Mouse (Mus musculus) CH12.LX (cell line): ENCODE data around the gene Fcf1. TPM values are rescaled to one million over a fixed set of nuclear protein-coding genes. Genes with fewer than 3 reads are reported as not detected.

Experiments used
- DNase-seq: peaks from one replicate; pipeline ENCODE4 v3.0.0-alpha.2; 2013; ENCODE audit errors: extremely low read depth
- H3K27ac ChIP-seq: 2 replicates; pipeline ENCODE4 v1.5.1; 2012; ENCODE audit warnings: low read depth, mild to moderate bottlenecking, control low read depth, moderate library complexity; ENCODE audit not compliant: insufficient read depth
- H3K27me3 ChIP-seq: replicated peaks from 2 replicates; pipeline ENCODE3; 2012; ENCODE audit warnings: inconsistent platforms
- H3K36me3 ChIP-seq, 2 experiments: replicated peaks in 1 of 2; 2 replicates each; pipeline versions ENCODE3 to v1.6.1; 2012; ENCODE audit warnings: inconsistent platforms in 1 of 2, low read length in 1 of 2, mild to moderate bottlenecking in 1 of 2, mixed read lengths in 1 of 2, moderate library complexity in 1 of 2; ENCODE audit not compliant: control insufficient read depth in 1 of 2, insufficient read depth in 1 of 2
- H3K4me1 ChIP-seq, 2 experiments: 2 replicates each; pipeline ENCODE4 v1.6.1; 2012; ENCODE audit warnings: inconsistent platforms in 1 of 2, moderate library complexity in 1 of 2; ENCODE audit not compliant: insufficient read depth in 2 of 2, control insufficient read depth in 1 of 2
- H3K4me2 ChIP-seq: 2 replicates; pipeline ENCODE4 v1.6.1; 2012; ENCODE audit warnings: low read depth, mild to moderate bottlenecking, control low read depth; ENCODE audit not compliant: poor library complexity, insufficient read depth, severe bottlenecking
- H3K4me3 ChIP-seq, 3 experiments: fragments of 150-350 bp in 1 of 3; sonication (generic) in 1 of 3; replicated peaks in 1 of 3; 2 replicates each; pipeline versions ENCODE3 to v1.5.1; 2011 to 2012; ENCODE audit warnings: low read depth in 2 of 3, low read length in 2 of 3, mild to moderate bottlenecking in 2 of 3, moderate library complexity in 2 of 3, control low read depth in 1 of 3, improper control_type of control experiment in 1 of 3, inconsistent platforms in 1 of 3, mixed read lengths in 1 of 3; ENCODE audit not compliant: poor library complexity in 1 of 3
- H3K79me2 ChIP-seq: replicated peaks from 2 replicates; pipeline ENCODE4 v1.6.1; 2012; ENCODE audit warnings: mild to moderate bottlenecking, moderate library complexity; ENCODE audit not compliant: control insufficient read depth, poor library complexity, insufficient read depth, severe bottlenecking; ENCODE audit errors: extremely low read depth
- H3K9ac ChIP-seq: 2 replicates; pipeline ENCODE4 v1.6.1; 2012; ENCODE audit warnings: low read depth, mild to moderate bottlenecking, control low read depth, moderate library complexity; ENCODE audit not compliant: insufficient read depth
- H3K9me3 ChIP-seq: replicated peaks from 2 replicates; pipeline ENCODE3; 2012; ENCODE audit warnings: low read length, inconsistent platforms, mixed read lengths
- BHLHE40 ChIP-seq: IDR thresholded peaks from 2 replicates; pipeline ENCODE4 v1.6.1; 2011; ENCODE audit warnings: mild to moderate bottlenecking, low read depth, low read length, improper control_type of control experiment
- CHD2 ChIP-seq: IDR thresholded peaks from 2 replicates; pipeline ENCODE4 v1.6.1; 2011; ENCODE audit warnings: low read length, improper control_type of control experiment
- EP300 ChIP-seq: IDR thresholded peaks from 2 replicates; pipeline ENCODE4 v1.6.1; 2011; ENCODE audit warnings: low read length, improper control_type of control experiment
- ETS1 ChIP-seq: conservative IDR thresholded peaks from 2 replicates; pipeline ENCODE4 v1.6.1; 2012; ENCODE audit warnings: low read depth, mild to moderate bottlenecking, inconsistent platforms, low read length, improper control_type of control experiment, moderate library complexity
- GABPA ChIP-seq: IDR thresholded peaks from 2 replicates; pipeline ENCODE4 v1.6.1; 2012; ENCODE audit warnings: low read depth, low read length, improper control_type of control experiment, inconsistent platforms; ENCODE audit not compliant: insufficient replicate concordance
- IRF4 ChIP-seq: IDR thresholded peaks from 2 replicates; pipeline ENCODE4 v1.6.1; 2014; ENCODE audit warnings: low read depth, mild to moderate bottlenecking, inconsistent platforms, low read length, improper control_type of control experiment
- JUN ChIP-seq: IDR thresholded peaks from 2 replicates; pipeline ENCODE4 v1.6.1; 2011; ENCODE audit warnings: low read depth, mild to moderate bottlenecking, low read length, improper control_type of control experiment, moderate library complexity; ENCODE audit not compliant: insufficient read depth
- JUND ChIP-seq: conservative IDR thresholded peaks from 2 replicates; pipeline ENCODE4 v1.6.1; 2011; ENCODE audit warnings: low read depth, low read length, improper control_type of control experiment
- KAT2A ChIP-seq: IDR thresholded peaks from 2 replicates; pipeline ENCODE4 v1.6.1; 2012; ENCODE audit warnings: low read length, improper control_type of control experiment, inconsistent platforms; ENCODE audit not compliant: insufficient replicate concordance
- MAX ChIP-seq: IDR thresholded peaks from 2 replicates; pipeline ENCODE4 v1.6.1; 2011; ENCODE audit warnings: low read length, improper control_type of control experiment
- MAZ ChIP-seq: IDR thresholded peaks from 2 replicates; pipeline ENCODE4 v1.6.1; 2012; ENCODE audit warnings: low read depth, mild to moderate bottlenecking, inconsistent platforms, low read length, improper control_type of control experiment, moderate library complexity
- MXI1 ChIP-seq: IDR thresholded peaks from 2 replicates; pipeline ENCODE4 v1.6.1; 2011; ENCODE audit warnings: mild to moderate bottlenecking, low read depth, low read length, improper control_type of control experiment
- MYC ChIP-seq: IDR thresholded peaks from 2 replicates; pipeline ENCODE4 v1.6.1; 2011; ENCODE audit warnings: low read depth, mild to moderate bottlenecking, improper control_type of control experiment, low read length
- NELFE ChIP-seq: IDR thresholded peaks from 2 replicates; pipeline ENCODE4 v1.6.1; 2011; ENCODE audit warnings: low read depth, low read length, improper control_type of control experiment
- NRF1 ChIP-seq: IDR thresholded peaks from 2 replicates; pipeline ENCODE4 v1.6.1; 2014; ENCODE audit warnings: low read depth, mild to moderate bottlenecking, inconsistent platforms, low read length, improper control_type of control experiment, moderate library complexity
- POLR2A ChIP-seq: IDR thresholded peaks from 2 replicates; pipeline ENCODE4 v1.6.1; 2011; ENCODE audit warnings: low read depth, mild to moderate bottlenecking, improper control_type of control experiment, low read length
- POLR2AphosphoS2 ChIP-seq: IDR thresholded peaks from 2 replicates; pipeline ENCODE4 v1.6.1; 2011; ENCODE audit warnings: low read depth, low read length, improper control_type of control experiment
- RAD21 ChIP-seq: IDR thresholded peaks from 2 replicates; pipeline ENCODE4 v1.6.1; 2011; ENCODE audit warnings: low read depth, mild to moderate bottlenecking, low read length, improper control_type of control experiment, moderate library complexity
- RCOR1 ChIP-seq: conservative IDR thresholded peaks from 2 replicates; pipeline ENCODE4 v1.6.1; 2012; ENCODE audit warnings: low read depth, mild to moderate bottlenecking, inconsistent platforms, low read length, improper control_type of control experiment
- TCF12 ChIP-seq: IDR thresholded peaks from 2 replicates; pipeline ENCODE4 v1.6.1; 2014; ENCODE audit warnings: low read depth, mild to moderate bottlenecking, inconsistent platforms, low read length, improper control_type of control experiment
- USF1 ChIP-seq: IDR thresholded peaks from 2 replicates; pipeline ENCODE4 v1.6.1; 2014; ENCODE audit warnings: low read depth, mild to moderate bottlenecking, inconsistent platforms, low read length, improper control_type of control experiment
- ZMIZ1 ChIP-seq: IDR thresholded peaks from 2 replicates; pipeline ENCODE4 v1.6.1; 2012; ENCODE audit warnings: low read depth, mild to moderate bottlenecking, inconsistent platforms, low read length, improper control_type of control experiment
- ZNF384 ChIP-seq: IDR thresholded peaks from 2 replicates; pipeline ENCODE4 v1.6.1; 2012; ENCODE audit warnings: low read depth, low read length, improper control_type of control experiment, inconsistent platforms
- dilution Hi-C: fragments of 300-500 bp; cut with MboI; formaldehyde crosslinking; loops from 2 replicates; pipeline ENCODE4 v1.14.3; 2020; ENCODE audit warnings: low sequenced_read_pairs; ENCODE audit not compliant: extremely low pct_unique_long_range_greater_than_20kb, extremely low pct_ligation_motif_present
- in situ Hi-C: fragments of 300-500 bp; cut with MboI; formaldehyde crosslinking; loops from 3 replicates; pipeline ENCODE4 v1.14.3; 2019; ENCODE audit warnings: low sequenced_read_pairs, low pct_ligation_motif_present, low pct_unique_long_range_greater_than_20kb, mixed read lengths
- polyA plus RNA-seq: library from polyadenylated mRNA; unstranded; fragments of >175 nt; gene quantifications from 2 replicates; pipeline ENCODE4 v1.2.1, GENCODE M21; 2012; ENCODE audit warnings: low read depth; ENCODE audit not compliant: insufficient read length
- total RNA-seq, 2 experiments: library from RNA; depleted of rRNA; stranded (reverse); fragments of 300-350 nt in 1 of 2; fragments of >200 nt in 1 of 2; gene quantifications; 2 replicates each; pipeline ENCODE4 v1.2.3; 2012 to 2014

Fcf1 gene
- total and polyA plus RNA-seq, 3 experiments = 152 to 273 (median 265) TPM

- no peaks in the 10 kb centered on the region for H3K9me3 ChIP-seq
- dilution Hi-C loops (no loop called here), in situ Hi-C loops (no loop called here)
- peak overlapping the region in 1 of 3 experiments; percentile 30 for H3K4me3 ChIP-seq
- H3K27ac ChIP-seq = peak overlapping the region; percentile 15; the same call in 1 of the 2 replicates
- H3K79me2 ChIP-seq = no peaks in the 10 kb centered on the region
- no peak overlapping the region for H3K9ac ChIP-seq
- peaks cover 50 to 76% of the 10 kb centered on the region in 2 experiments for H3K36me3 ChIP-seq
- no peaks in the 10 kb centered on the region for H3K27me3 ChIP-seq
- peaks cover 17 to 18% of the 10 kb centered on the region in 2 experiments for H3K4me1 ChIP-seq
- H3K4me2 ChIP-seq = no peak overlapping the region
- no peak for DNase-seq
- TF ChIP-seq BHLHE40 (peak; percentile 83), EP300 (no peak), CHD2 (no peak), MAX (0 out of 2 replicates have a peak, but pooled peaks have one; percentile 34), MYC (0 out of 2 replicates have a peak, but pooled peaks have one; percentile 28)
Observed at GRCm38 (mm10) chr12:84941717-84942116, 29.0 kb upstream of the Fcf1 start.

- no peak overlapping the region for H3K9ac ChIP-seq
- no peak overlapping the region for H3K4me2 ChIP-seq
- no peaks in the 10 kb centered on the region for H3K9me3 ChIP-seq
- DNase-seq = no peak
- H3K79me2 ChIP-seq = no peaks in the 10 kb centered on the region
- peaks cover 55 to 83% of the 10 kb centered on the region in 2 experiments for H3K36me3 ChIP-seq
- no peak overlapping the region for H3K27ac ChIP-seq
- no peaks in the 10 kb centered on the region for H3K27me3 ChIP-seq
- dilution Hi-C loops = no loop called here
- H3K4me1 ChIP-seq = peaks cover 17 to 18% of the 10 kb centered on the region in 2 experiments
- in situ Hi-C loops = no loop called here
- H3K4me3 ChIP-seq = no peak overlapping the region
- no peak for TF ChIP-seq ETS1
- no peak for TF ChIP-seq JUN
- no peak for TF ChIP-seq NELFE
- TF ChIP-seq MAZ = no peak
- TF ChIP-seq ZMIZ1 = no peak
- no peak for TF ChIP-seq MYC
- no peak for TF ChIP-seq POLR2AphosphoS2
- TF ChIP-seq TCF12 = no peak
- TF ChIP-seq ZNF384 = no peak
- TF ChIP-seq GABPA = no peak
- TF ChIP-seq IRF4 = no peak
- TF ChIP-seq KAT2A = no peak
- no peak for TF ChIP-seq RCOR1
- no peak for TF ChIP-seq POLR2A
- no peak for TF ChIP-seq USF1
- TF ChIP-seq MXI1 = no peak
- TF ChIP-seq NRF1 = no peak
- no peak for TF ChIP-seq RAD21
- TF ChIP-seq JUND = no peak
- no peak for TF ChIP-seq CHD2
Observed at GRCm38 (mm10) chr12:84943006-84943952, 27.4 kb upstream of the Fcf1 start.
